Mouse (Mus musculus): ENCODE measurements around the gene Vkorc1l1.

- TF ChIP-seq CTCF (IDR thresholded peaks at IDR 0.05; ENCODE audit: low read depth) (no peak), EP300 (IDR thresholded peaks at IDR 0.05; ENCODE audit: low read depth) (no peak)
Observed at GRCm38 (mm10) chr5:130019461-130019860, 77.7 kb downstream of the Vkorc1l1 start.

Data from heart, postnatal 0 days (tissue).